ENCODE assay signal across 14 mouse cellular contexts in the genomic region with DNA sequence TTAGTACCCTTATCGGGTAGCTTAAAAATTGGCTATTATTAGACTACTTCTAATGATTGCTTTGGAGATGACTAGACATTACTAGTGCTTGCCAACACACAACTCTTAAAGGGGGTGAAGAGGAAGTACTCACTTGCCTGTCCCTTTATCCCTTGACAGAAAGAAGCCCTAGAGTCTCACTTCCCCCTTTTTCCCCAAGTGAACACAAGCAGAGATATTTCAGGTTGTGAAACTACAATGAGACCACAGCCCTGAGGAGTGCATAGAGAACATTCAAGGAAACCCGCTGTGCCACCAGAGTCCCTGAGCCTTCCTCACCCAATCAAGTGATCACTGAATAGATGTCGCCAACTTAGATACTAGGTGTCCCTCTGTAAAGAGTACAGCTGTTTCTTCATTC.
DNase-seq lines count a peak whose midpoint lies in the region; ATAC-seq and TF ChIP-seq lines count a peak whose summit lies in the region.
"Had no signal": no experiment of that assay in that cellular context is flagged by ENCODE, and none has a peak within 500 bp of the region (broad histone marks: within the 10 kb centered on the region; RNA-seq: fewer than 3 reads in every experiment).

No protein-coding gene starts in this region.

- no peak for TF ChIP-seq CTCF in lung, embryonic 14.5 days (IDR thresholded peaks at IDR 0.05; ENCODE audit: low read depth)
- TF ChIP-seq CTCF in bone marrow macrophage, adult 2 months (IDR thresholded peaks at IDR 0.05; ENCODE audit: low read depth, low read length) = no peak

- no peak overlapping the region for H3K27ac ChIP-seq in lung, embryonic 14.5 days (ENCODE audit: low read depth)
- peak overlapping the region; percentile 96 for H3K27ac ChIP-seq in bone marrow macrophage, adult 2 months (ENCODE audit: insufficient read depth, low read depth, low read length)
- H3K27ac ChIP-seq in liver, embryonic 13.5 days = no peak overlapping the region
- H3K27ac ChIP-seq in forebrain, embryonic 10.5 days = no peak overlapping the region
- H3K27ac ChIP-seq: embryonic facial prominence, embryonic 13.5 days; left cerebral cortex, adult 2 months; limb, embryonic 12.5 days; neural tube, embryonic 13.5 days had no signal

- no peaks in the 10 kb centered on the region for H3K27me3 ChIP-seq in lung, embryonic 14.5 days (ENCODE audit: insufficient read depth, low read length)
- no peaks in the 10 kb centered on the region for H3K27me3 ChIP-seq in liver, embryonic 13.5 days
- no peaks in the 10 kb centered on the region for H3K27me3 ChIP-seq in forebrain, embryonic 10.5 days (ENCODE audit: poor library complexity, severe bottlenecking)
- H3K27me3 ChIP-seq: embryonic facial prominence, embryonic 13.5 days; limb, embryonic 12.5 days; megakaryocyte, embryonic 14.5 days; neural tube, embryonic 13.5 days had no signal

- 89% methylated on average over 3 of the region's 3 CpGs for WGBS in lung, embryonic 14.5 days
- 31% methylated on average over 3 of the region's 3 CpGs for WGBS in liver, embryonic 13.5 days (ENCODE audit: insufficient replicate concordance)
- WGBS in forebrain, embryonic 10.5 days = 87% methylated on average over 3 of the region's 3 CpGs

- no peaks in the 10 kb centered on the region for H3K4me1 ChIP-seq in lung, embryonic 14.5 days (ENCODE audit: insufficient read depth)
- H3K4me1 ChIP-seq in bone marrow macrophage, adult 2 months (ENCODE audit: control insufficient read depth, insufficient read depth, low read length) = peaks cover 47% of the 10 kb centered on the region
- no peaks in the 10 kb centered on the region for H3K4me1 ChIP-seq in liver, embryonic 13.5 days (replicated peaks)
- H3K4me1 ChIP-seq in forebrain, embryonic 10.5 days = peaks cover 4% of the 10 kb centered on the region; the same call in 1 of the 2 replicates
- H3K4me1 ChIP-seq: embryonic facial prominence, embryonic 13.5 days; limb, embryonic 12.5 days; megakaryocyte, embryonic 14.5 days had no signal

- no peak overlapping the region for H3K9ac ChIP-seq in lung, embryonic 14.5 days
- no peak overlapping the region for H3K9ac ChIP-seq in liver, embryonic 13.5 days
- H3K9ac ChIP-seq: embryonic facial prominence, embryonic 13.5 days; limb, embryonic 12.5 days; neural tube, embryonic 13.5 days had no signal

- ATAC-seq in lung, embryonic 14.5 days (ENCODE audit: insufficient read depth) = no peak
- peak; percentile 62 for ATAC-seq in liver, embryonic 13.5 days (ENCODE audit: low read depth)
- peak; percentile 55; the same call in 1 of the 2 replicates for ATAC-seq in neutrophil, adult 5-6 weeks (ENCODE audit: extremely low read depth, insufficient number of reproducible peaks, low FRiP score, poor library complexity, severe bottlenecking)

- no peaks in the 10 kb centered on the region for H3K36me3 ChIP-seq in lung, embryonic 14.5 days (ENCODE audit: insufficient read depth)
- H3K36me3 ChIP-seq in liver, embryonic 13.5 days = no peaks in the 10 kb centered on the region
- no peaks in the 10 kb centered on the region for H3K36me3 ChIP-seq in forebrain, embryonic 10.5 days (replicated peaks)
- H3K36me3 ChIP-seq: embryonic facial prominence, embryonic 13.5 days; limb, embryonic 12.5 days; neural tube, embryonic 13.5 days had no signal

- H3K9me3 ChIP-seq in lung, embryonic 14.5 days (ENCODE audit: low read depth, low read length) = no peaks in the 10 kb centered on the region
- no peaks in the 10 kb centered on the region for H3K9me3 ChIP-seq in liver, embryonic 13.5 days (replicated peaks)
- H3K9me3 ChIP-seq in forebrain, embryonic 10.5 days = no peaks in the 10 kb centered on the region
- H3K9me3 ChIP-seq: embryonic facial prominence, embryonic 13.5 days; limb, embryonic 12.5 days; megakaryocyte, embryonic 14.5 days; neural tube, embryonic 13.5 days had no signal

- no peak overlapping the region for H3K4me3 ChIP-seq in lung, embryonic 14.5 days (ENCODE audit: low read depth, low read length)
- H3K4me3 ChIP-seq in bone marrow macrophage, adult 2 months (ENCODE audit: insufficient read depth, low read length) = no peak overlapping the region
- H3K4me3 ChIP-seq in liver, embryonic 13.5 days (replicated peaks) = no peak overlapping the region
- H3K4me3 ChIP-seq in forebrain, embryonic 10.5 days = no peak overlapping the region
- H3K4me3 ChIP-seq: embryonic facial prominence, embryonic 13.5 days; left cerebral cortex, adult 2 months; limb, embryonic 12.5 days; megakaryocyte, embryonic 14.5 days; neural tube, embryonic 13.5 days had no signal

- peak; percentile 3 for DNase-seq in lung, embryonic 14.5 days
- DNase-seq in lung, postnatal 14 days = no peak
- no peak for DNase-seq in liver, embryonic 13.5 days
- no peak for DNase-seq in adrenal gland, postnatal 4 days (ENCODE audit: low spot score in 2 of 2)
- DNase-seq in forebrain, embryonic 10.5 days (ENCODE audit: extremely low spot score, low spot score) = no peak
- DNase-seq: adrenal gland, postnatal 25 days; kidney, adult 9 months had no signal

- no peak for TF ChIP-seq POLR2A in bone marrow macrophage, adult 2 months (IDR thresholded peaks at IDR 0.05; ENCODE audit: borderline replicate concordance, low read depth, low read length)

- no peak overlapping the region for H3K4me2 ChIP-seq in lung, embryonic 14.5 days
- H3K4me2 ChIP-seq in liver, embryonic 13.5 days = no peak overlapping the region
- H3K4me2 ChIP-seq: embryonic facial prominence, embryonic 13.5 days; limb, embryonic 12.5 days; neural tube, embryonic 13.5 days had no signal
